13 mouse cellular contexts compared by ENCODE assay signal in genomic region chr7:35746686-35747396, GRCm38 (mm10).
"Had no signal": no experiment of that assay in that cellular context is flagged by ENCODE, and none has a peak within 500 bp of the region (broad histone marks: within the 10 kb centered on the region; RNA-seq: fewer than 3 reads in every experiment).

No protein-coding gene starts in this region.

- H3K4me3 ChIP-seq: limb, embryonic 12.5 days; liver, embryonic 15.5 days; neural tube, embryonic 12.5 days had no signal

- H3K27ac ChIP-seq: limb, embryonic 12.5 days; liver, embryonic 15.5 days; neural tube, embryonic 12.5 days; stomach, postnatal 0 days had no signal

- H3K9me3 ChIP-seq: limb, embryonic 12.5 days; liver, embryonic 15.5 days; neural tube, embryonic 12.5 days had no signal

- DNase-seq: kidney, postnatal 10 days; layer of hippocampus, adult 9-11 months; layer of hippocampus, postnatal 36 days; lung, adult 2 months; lung, postnatal 36 days; thymus, postnatal 4 days had no signal

- H3K27me3 ChIP-seq: limb, embryonic 12.5 days; liver, embryonic 15.5 days; neural tube, embryonic 12.5 days had no signal

- H3K4me1 ChIP-seq: limb, embryonic 12.5 days; neural tube, embryonic 12.5 days had no signal

- H3K9ac ChIP-seq: limb, embryonic 12.5 days; liver, embryonic 15.5 days; neural tube, embryonic 12.5 days had no signal

- ATAC-seq: intestine, embryonic 16.5 days; lung, postnatal 0 days had no signal

- H3K4me2 ChIP-seq: limb, embryonic 12.5 days; liver, embryonic 11.5 days; liver, embryonic 15.5 days; neural tube, embryonic 12.5 days had no signal
